Mouse (Mus musculus) brown adipose tissue, adult 24 weeks (tissue): ENCODE results near the gene Glipr1. TPM values are rescaled to one million over a fixed set of nuclear protein-coding genes. Genes with fewer than 3 reads are reported as not detected.

Source experiments
- H3K27ac ChIP-seq: fragments of 200-500 bp; replicated peaks from 2 replicates; pipeline ENCODE4 v1.5.1; 2012; ENCODE audit warnings: low read depth, mild to moderate bottlenecking, low read length
- H3K4me1 ChIP-seq: fragments of 200-500 bp; 2 replicates; pipeline ENCODE4 v1.6.1; 2012; ENCODE audit warnings: low read length, mixed read lengths; ENCODE audit not compliant: control insufficient read depth, insufficient read depth, insufficient read length
- H3K4me3 ChIP-seq: fragments of 200-500 bp; 2 replicates; pipeline ENCODE4 v1.5.1; 2012; ENCODE audit warnings: low read depth, mild to moderate bottlenecking, low read length, moderate library complexity; ENCODE audit not compliant: insufficient read depth
- polyA plus RNA-seq: library from polyadenylated mRNA; stranded (reverse); fragments of >200 nt; gene quantifications from 2 replicates; pipeline ENCODE4 v1.2.4, GENCODE M21; 2012; ENCODE audit not compliant: missing spikeins, insufficient read depth, insufficient read length

Gene Glipr1
- polyA plus RNA-seq, 1 experiment, result 1.7 TPM

DNA sequence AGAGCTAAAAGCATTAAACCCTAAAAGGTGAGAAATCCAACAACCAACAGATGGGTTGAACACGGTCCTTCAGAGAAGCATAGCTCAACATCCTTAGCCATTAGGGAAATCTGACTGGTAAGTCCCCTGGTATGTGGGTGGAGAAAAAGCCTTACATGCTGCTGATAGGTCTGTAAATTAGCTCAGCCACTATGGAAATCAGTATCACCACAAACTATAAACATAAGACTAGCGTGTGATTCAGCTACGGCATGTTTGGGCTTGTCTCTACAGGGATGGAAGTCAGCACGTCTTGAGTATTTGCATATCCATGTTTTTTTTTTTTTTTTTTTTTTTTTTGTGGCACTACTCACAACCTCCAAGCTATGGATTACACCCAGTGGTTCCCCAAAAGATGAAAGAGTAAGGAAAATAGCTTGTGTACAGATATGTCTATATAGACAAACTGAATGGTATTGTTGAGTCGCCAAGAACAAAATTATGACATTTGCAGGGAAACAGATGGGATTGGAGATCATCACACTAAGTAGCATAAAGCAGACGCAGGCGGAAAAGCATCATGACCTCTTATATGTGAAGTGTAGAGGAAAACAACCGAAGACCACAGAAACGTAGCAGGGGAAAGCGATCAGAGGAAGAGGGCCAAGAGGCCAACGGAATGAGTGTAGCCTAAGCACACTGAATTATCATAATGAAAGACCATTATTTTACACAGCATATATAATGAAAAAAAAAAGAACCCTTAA, 6.5 kb downstream of the Glipr1 start:
- Histone ChIP-seq H3K4me1 (no peaks in the 10 kb centered on the region), H3K4me3 (0 out of 2 replicates have a peak overlapping the region, but pooled peaks have one; percentile 12), H3K27ac (peak overlapping the region; percentile 50)

DNA sequence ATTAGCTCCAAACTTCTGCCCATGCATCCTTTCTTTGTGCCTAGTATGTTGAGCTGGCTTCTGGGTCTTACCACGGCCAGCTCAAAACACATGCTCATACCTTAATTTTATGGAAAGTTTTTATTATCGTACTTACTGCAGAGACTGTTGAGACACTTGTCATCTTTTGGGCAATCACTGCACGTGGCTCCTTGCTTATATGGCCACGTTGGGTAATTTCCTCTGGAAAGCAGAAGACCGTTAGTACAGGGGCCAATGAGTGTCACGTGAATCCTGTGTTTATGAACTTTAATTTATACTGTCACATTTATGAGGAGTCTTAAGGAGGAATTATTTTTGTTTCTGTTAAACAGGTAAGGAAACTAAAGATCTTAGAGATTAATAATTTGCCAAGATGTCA, 16.0 kb downstream of the Glipr1 start:
- H3K4me3 ChIP-seq, result no peak overlapping the region
- H3K27ac ChIP-seq, result no peak overlapping the region
- H3K4me1 ChIP-seq, result no peaks in the 10 kb centered on the region

DNA sequence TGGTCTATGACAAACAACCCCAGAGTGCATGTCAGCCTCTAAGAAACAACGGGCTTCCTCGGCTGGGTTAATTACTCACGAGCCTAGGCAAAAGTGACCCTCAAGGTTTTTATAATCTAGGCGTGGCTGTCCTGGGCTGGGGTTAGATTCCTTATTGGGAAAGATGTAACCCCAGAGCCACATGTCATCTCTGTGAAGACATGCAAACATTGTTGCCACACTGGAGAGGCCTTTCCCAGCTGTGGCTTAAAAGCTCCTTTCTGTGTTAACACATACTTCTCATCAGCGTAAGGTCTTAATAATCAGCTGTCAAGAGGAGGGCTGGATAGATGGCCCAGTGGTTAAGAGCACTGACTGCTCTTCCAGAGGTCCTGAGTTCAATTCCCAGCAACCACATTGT, 19.4 kb downstream of the Glipr1 start:
- Histone ChIP-seq H3K27ac (no peak overlapping the region), H3K4me1 (no peaks in the 10 kb centered on the region)

DNA sequence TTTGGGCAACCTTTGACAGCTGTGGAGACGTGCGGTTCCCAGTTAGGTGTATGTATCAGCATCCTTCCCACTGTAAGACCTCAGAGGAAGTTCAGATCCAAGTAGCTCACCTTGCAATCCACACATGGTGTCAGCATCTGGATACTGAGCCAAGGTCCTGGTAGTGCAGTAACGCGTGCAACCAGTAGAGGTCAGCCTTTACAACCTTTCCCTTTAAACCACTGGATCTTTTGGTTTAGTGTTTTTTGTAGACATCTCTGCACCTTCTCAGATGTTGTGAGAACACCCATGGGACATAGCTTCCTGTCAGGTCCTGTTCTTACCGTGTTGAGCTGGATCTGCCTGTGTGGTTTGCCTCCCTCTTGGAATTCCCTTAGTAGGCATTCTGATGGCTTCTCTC, 24.8 kb downstream of the Glipr1 start:
- H3K4me3 ChIP-seq, result no peak overlapping the region
- H3K4me1 ChIP-seq, result peaks cover 4% of the 10 kb centered on the region; the same call in 1 of the 2 replicates
- H3K27ac ChIP-seq, result no peak overlapping the region

More for the DNA sequence above, 19.4 kb downstream of the Glipr1 start:
- no peak overlapping the region for H3K4me3 ChIP-seq

DNA sequence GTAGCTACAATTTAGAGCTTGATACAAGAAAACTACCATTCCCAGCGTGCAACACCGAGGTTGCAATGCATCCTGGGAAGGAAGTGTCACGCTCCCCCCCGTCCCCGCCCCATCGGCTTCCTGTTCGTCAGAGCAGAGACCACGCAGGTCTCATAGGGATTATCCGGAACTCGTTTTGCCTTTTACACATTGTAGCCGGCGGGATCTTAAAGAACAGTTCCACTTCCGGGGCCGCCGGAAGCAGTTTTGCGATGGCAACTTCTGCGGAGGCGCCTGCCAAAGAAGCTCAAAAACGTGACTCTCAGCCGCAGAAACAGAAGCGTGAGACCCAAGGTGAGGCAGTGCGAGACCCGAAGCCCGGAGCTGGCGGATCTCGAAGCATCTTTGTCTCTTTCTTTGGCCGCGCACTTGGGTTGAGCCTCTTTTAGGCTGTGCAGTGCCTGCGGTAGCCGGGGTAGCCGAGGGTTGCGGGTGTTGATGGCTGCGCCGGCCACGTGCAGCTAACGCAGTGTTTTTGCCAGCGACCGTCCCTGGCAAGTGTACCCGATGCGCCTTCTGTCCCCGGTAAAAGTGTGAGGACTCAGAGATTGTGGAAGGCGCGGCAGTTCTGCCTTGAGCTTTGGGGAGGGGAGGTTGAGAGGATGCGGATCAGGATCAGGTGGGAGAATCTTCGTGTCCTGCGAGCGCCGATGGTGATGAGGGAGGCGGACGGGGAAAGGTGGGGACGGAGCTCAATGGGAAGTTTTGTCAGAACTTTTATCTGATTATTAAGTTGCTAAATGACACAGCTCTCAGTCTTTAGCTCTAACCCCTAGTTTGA, 29.7 kb downstream of the Glipr1 start, which contains the start of gene Krr1:
TSS of gene Krr1 (plus strand) at position 123 of the 820 bp plus-strand sequence.
- H3K4me1 ChIP-seq, result peaks cover 4% of the 10 kb centered on the region; the same call in 1 of the 2 replicates
- H3K27ac ChIP-seq, result peak within 1 kb of the TSS; percentile 63
- peak within 1 kb of the TSS; percentile 78 for H3K4me3 ChIP-seq

DNA sequence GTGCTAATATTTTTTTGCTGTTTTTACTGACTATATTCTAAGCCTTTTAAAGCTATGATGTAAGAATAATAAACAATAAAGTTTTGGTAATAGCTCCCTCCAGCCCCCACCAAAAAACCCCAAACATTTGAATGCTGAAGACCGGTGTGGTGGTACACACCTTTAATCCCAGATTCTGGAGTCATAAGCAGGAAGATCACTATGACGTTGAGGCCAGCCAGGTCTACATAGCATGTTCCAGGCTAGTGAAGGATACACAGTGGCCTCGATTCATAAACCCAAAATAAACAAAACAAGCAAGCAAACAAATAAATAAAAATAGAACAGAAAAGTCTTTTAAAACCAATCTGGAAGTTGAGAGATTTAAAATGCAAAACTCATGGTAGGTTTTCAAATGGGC, 30.5 kb downstream of the Glipr1 start:
- H3K27ac ChIP-seq, result no peak overlapping the region
- H3K4me3 ChIP-seq, result no peak overlapping the region
- peaks cover 4% of the 10 kb centered on the region; the same call in 1 of the 2 replicates for H3K4me1 ChIP-seq

DNA sequence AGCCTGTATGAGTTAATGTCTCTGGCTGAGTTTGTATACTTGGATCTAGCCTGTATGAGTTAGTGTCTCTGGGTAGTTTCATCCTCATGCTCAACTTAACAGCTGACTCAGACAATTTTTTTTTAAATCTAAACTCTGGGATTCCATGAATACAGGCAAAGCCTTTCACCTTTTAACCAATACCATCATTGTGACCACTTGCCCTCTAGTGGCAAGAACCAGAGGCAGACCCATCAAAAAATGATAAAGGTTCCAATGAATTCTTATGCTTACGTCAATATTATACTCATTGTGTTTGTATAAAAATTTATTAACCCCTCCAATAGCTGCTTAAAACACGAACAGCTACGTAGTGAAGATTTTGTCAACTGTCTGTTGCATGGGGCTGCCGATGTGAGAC, 36.0 kb downstream of the Glipr1 start:
- Histone ChIP-seq H3K4me3 (no peak overlapping the region), H3K27ac (no peak overlapping the region)

DNA sequence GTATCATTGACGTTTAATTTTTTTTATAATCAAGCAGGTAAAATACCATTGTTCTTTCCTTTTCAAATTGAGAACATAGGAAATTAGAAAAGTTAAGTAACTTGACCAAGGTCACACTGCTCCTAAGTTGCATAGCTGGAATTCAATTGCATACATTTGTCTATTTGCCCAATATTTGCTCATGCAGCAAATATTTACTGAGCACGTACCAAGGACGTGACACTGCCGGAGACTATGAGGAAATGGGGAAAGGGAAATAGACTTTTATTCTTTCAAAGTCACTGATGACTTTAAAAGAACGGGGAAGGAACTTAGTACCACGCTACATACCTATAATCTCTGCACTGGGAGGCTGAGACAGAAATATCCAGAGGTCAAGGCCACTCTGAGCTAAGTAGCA, 42.0 kb downstream of the Glipr1 start:
- Histone ChIP-seq H3K4me1 (no peaks in the 10 kb centered on the region), H3K4me3 (no peak overlapping the region), H3K27ac (no peak overlapping the region)

More for the DNA sequence above, 36.0 kb downstream of the Glipr1 start:
- H3K4me1 ChIP-seq, result no peaks in the 10 kb centered on the region

DNA sequence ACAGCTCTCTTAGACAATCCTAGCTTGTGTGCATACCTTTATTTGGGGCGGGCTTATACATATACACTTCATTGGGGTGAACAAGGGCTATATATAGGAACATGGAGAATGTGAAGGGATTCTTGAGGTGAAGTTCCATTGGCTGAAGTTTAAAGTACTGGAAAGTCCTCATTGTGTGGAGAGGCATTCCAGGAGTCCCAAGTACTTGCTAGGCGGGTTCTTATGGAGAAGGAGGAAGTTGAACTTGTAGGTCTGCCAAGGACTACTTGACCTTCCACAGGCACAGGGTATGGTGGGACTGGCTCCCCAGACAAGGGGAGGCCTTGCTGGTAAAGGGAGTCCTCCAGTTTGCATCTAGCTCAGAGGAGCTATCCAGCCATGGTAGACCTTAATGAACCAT, 43.1 kb downstream of the Glipr1 start:
- Histone ChIP-seq H3K27ac (no peak overlapping the region), H3K4me1 (no peaks in the 10 kb centered on the region), H3K4me3 (no peak overlapping the region)

DNA sequence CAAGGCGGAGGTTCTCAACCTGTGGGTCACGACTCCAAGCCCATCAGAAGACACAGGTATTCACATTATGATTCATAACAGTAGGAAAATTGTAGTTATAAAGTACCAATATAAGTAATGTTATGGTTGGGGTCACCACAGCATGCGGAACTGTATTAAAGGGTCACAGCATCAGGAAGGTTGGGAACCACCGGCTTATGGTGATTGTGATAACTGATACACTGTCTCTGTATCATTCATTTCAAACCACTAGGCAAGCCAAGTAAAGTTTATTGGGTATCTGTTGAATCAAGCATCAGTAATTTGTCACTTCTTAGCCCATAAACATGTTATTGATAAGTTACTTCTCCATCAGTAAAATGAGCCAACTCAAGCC, 44.4 kb downstream of the Glipr1 start:
- Histone ChIP-seq H3K4me1 (no peaks in the 10 kb centered on the region), H3K27ac (no peak overlapping the region), H3K4me3 (no peak overlapping the region)

DNA sequence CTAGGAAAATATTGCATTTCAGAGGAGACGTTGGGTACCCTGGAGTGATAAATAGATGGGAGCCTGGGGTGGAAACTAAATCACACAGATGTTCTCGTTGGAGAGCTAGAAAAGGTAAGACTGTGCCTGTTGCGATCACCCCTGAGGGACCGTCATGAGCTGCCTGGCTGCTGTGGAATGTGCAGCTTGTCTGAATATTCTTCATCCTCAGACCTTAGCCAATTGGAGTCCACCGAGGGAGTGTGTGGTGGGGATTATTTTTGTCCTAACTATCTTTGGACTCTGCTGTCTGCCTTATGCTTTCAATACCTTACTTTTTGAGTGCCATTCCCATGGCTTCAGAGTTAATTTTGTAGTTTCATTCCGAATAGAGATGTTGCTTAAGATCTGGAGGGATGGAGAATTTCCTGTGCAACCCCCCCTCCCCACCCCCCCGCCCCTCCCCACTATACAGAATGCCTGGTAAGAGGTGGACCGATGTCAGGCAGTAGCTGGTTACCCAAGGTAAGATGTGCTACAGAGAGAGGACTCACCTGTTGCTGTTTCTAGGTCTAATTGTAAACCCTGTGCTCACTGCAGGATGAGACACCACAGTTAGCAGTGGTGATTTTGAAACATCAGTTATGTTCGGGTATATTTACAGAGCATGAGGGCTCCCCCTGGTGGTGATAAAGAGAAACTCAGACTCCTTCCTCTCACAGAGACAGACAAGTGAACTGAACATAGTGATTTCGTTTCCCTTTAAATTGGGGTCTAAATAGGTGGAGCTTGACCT, 45.0 kb downstream of the Glipr1 start:
- Histone ChIP-seq H3K4me3 (no peak overlapping the region), H3K27ac (no peak overlapping the region), H3K4me1 (no peaks in the 10 kb centered on the region)

DNA sequence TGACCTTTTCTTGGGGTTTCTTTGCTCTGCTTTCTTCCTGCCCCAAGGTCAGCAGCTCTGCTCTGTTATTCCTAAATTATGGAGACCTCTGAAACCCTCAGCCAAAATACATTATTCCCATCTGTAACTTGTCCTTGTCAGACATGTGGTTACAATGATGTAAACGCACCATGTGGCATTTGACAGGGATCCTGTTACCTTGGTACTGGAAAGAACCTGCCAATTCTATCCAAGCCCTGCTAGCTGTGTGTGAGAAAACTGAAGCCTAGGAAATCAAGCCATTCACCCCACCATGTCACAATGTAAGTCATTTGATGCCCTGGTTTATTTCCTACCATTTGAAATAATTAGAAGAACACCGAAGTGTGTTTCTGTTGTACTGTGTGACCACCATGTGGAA, 46.6 kb downstream of the Glipr1 start:
- no peak overlapping the region for H3K27ac ChIP-seq
- no peak overlapping the region for H3K4me3 ChIP-seq
- H3K4me1 ChIP-seq, result no peaks in the 10 kb centered on the region

DNA sequence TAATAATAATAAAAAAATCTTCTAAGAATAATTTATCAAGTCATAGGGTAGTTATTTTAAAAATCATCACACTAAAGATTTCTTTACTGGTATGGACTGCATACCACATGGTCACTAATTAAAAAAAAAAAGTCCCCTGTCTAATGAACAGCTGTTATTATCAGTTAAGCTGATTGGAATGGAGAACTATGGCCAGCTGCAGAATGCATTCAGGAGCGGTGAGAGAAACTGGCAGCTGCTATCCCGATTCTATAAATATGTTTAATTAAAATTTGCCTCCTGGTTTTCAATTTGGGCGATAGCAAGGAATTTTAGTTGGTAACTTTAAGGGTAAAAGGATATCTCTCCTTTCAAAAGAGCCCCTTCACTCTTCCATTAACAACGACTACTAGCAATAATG, 53.4 kb downstream of the Glipr1 start:
- no peaks in the 10 kb centered on the region for H3K4me1 ChIP-seq
- no peak overlapping the region for H3K27ac ChIP-seq
- H3K4me3 ChIP-seq, result no peak overlapping the region

DNA sequence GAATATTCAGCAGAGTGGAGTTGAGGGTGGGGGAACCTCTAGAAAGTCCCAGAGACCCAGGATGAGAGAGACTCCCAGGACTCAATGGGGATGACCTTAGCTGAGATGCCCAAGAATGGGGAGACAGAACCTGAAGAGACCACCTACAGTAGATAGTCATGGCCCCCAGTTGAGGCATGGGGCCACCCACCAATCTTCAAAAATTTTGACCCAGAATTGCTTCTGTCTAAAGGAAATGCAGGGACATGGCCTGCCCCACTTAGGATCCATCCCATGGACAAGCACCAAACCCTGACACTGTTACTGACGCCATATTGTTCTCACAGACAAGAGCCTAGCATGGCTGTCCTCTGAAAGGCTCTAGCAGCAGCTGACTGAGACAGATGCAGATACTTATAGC, 54.4 kb downstream of the Glipr1 start:
- H3K27ac ChIP-seq, result no peak overlapping the region
- H3K4me3 ChIP-seq, result no peak overlapping the region
- no peaks in the 10 kb centered on the region for H3K4me1 ChIP-seq

DNA sequence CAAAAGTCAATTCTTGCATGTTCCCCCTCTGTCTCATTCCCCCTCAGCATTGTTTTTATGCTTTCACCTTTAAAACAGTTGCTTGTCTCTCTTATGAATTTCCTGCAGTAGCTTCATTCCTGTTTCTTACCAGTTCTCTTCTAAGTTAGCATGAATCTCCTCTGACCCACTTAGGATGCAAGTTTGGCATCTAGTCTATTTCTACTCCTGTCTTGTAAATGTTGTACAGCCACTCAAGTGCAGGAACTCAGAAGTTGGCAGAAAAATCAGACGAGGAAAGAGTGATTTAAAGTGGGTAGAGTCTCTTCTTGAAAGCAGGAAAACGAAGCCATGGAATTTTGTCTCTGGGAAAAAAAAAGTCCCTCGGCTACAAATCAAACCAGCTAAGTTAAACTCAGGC, 56.9 kb downstream of the Glipr1 start:
- Histone ChIP-seq H3K27ac (no peak overlapping the region), H3K4me1 (no peaks in the 10 kb centered on the region), H3K4me3 (no peak overlapping the region)
